Mouse (Mus musculus) forebrain, embryonic 12.5 days (tissue): ENCODE measurements around the gene Fli1. TPM values are rescaled to one million over a fixed set of nuclear protein-coding genes. Genes with fewer than 3 reads are reported as not detected.

ENCODE experiments used
- ATAC-seq: fragments of 200-750 bp; cut with Nextera tagmentation; 2 replicates; pipeline ENCODE4 v1.8.0; 2017; ENCODE audit warnings: moderate TSS enrichment; ENCODE audit not compliant: low FRiP score
- H3K27ac ChIP-seq: fragments of 300-500 bp; sonication (generic); 2 replicates; pipeline ENCODE4 v1.5.1; 2016; ENCODE audit warnings: mild to moderate bottlenecking
- H3K27me3 ChIP-seq: fragments of 300-500 bp; sonication (generic); 2 replicates; pipeline ENCODE4 v1.6.1; 2016; ENCODE audit warnings: mild to moderate bottlenecking
- H3K36me3 ChIP-seq: fragments of 300-500 bp; sonication (generic); replicated peaks from 2 replicates; pipeline ENCODE4 v1.6.1; 2016; ENCODE audit warnings: mild to moderate bottlenecking
- H3K4me1 ChIP-seq: fragments of 300-500 bp; sonication (generic); 2 replicates; pipeline ENCODE4 v1.6.1; 2016
- H3K4me2 ChIP-seq: fragments of 300-500 bp; sonication (generic); 2 replicates; pipeline ENCODE4 v1.6.1; 2016; ENCODE audit warnings: mild to moderate bottlenecking, moderate library complexity
- H3K4me3 ChIP-seq: fragments of 300-500 bp; sonication (generic); replicated peaks from 2 replicates; pipeline ENCODE4 v1.5.1; 2016; ENCODE audit warnings: mild to moderate bottlenecking
- H3K9ac ChIP-seq: fragments of 300-500 bp; sonication (generic); 2 replicates; pipeline ENCODE4 v1.6.1; 2016; ENCODE audit warnings: mild to moderate bottlenecking
- H3K9me3 ChIP-seq: fragments of 300-500 bp; sonication (generic); 2 replicates; pipeline ENCODE4 v1.6.1; 2016
- WGBS: fragments of 180-500 bp; shearing (Covaris S2); methylation state at CpG from one replicate; pipeline ENCODE4 v1.1.7; 2016; 5-methylcytosine and 5-hydroxymethylcytosine counted together
- polyA plus RNA-seq: library from polyadenylated mRNA; unstranded; fragments of >200 nt; fragmentation: Nextera tagmentation; extraction: Ambion mirVana; gene quantifications from 2 replicates; pipeline ENCODE4 v1.2.1, GENCODE M21; 2016

Gene Fli1
- polyA plus RNA-seq, 1 experiment from 2014 or later: 9.4 TPM

GRCm38 (mm10) chr9:32516691-32517090 is 26.0 kb downstream of the Fli1 start:
- Histone ChIP-seq H3K4me1 (peaks cover 6% of the 10 kb centered on the region), H3K27ac (no peak overlapping the region), H3K4me2 (no peak overlapping the region), H3K4me3 (no peak overlapping the region), H3K9me3 (no peaks in the 10 kb centered on the region), H3K9ac (no peak overlapping the region), H3K27me3 (no peaks in the 10 kb centered on the region), H3K36me3 (no peaks in the 10 kb centered on the region)
- 77% methylated on average over 9 of the region's 9 CpGs for WGBS
- no peak for ATAC-seq

- H3K9ac ChIP-seq: no peak overlapping the region
- no peaks in the 10 kb centered on the region for H3K27me3 ChIP-seq
- H3K4me1 ChIP-seq: peaks cover 6% of the 10 kb centered on the region
- no peaks in the 10 kb centered on the region for H3K36me3 ChIP-seq
- no peak overlapping the region for H3K27ac ChIP-seq
- ATAC-seq: no peak
- WGBS: 80% methylated on average over 10 of the region's 10 CpGs
- H3K9me3 ChIP-seq: no peaks in the 10 kb centered on the region
- no peak overlapping the region for H3K4me2 ChIP-seq
- H3K4me3 ChIP-seq: no peak overlapping the region
Measured at GRCm38 (mm10) chr9:32515894-32516686, 26.6 kb downstream of the Fli1 start.

GRCm38 (mm10) chr9:32514406-32515058 is 28.1 kb downstream of the Fli1 start:
- no peaks in the 10 kb centered on the region for H3K36me3 ChIP-seq
- H3K4me2 ChIP-seq: no peak overlapping the region
- WGBS: 53% methylated on average over 6 of the region's 6 CpGs
- no peak overlapping the region for H3K9ac ChIP-seq
- no peaks in the 10 kb centered on the region for H3K27me3 ChIP-seq
- H3K9me3 ChIP-seq: no peaks in the 10 kb centered on the region
- H3K4me1 ChIP-seq: peaks cover 6% of the 10 kb centered on the region
- H3K4me3 ChIP-seq: no peak overlapping the region
- H3K27ac ChIP-seq: no peak overlapping the region
- ATAC-seq: no peak

GRCm38 (mm10) chr9:32513471-32513870 is 29.2 kb downstream of the Fli1 start:
- 72% methylated on average over 2 of the region's 2 CpGs for WGBS
- H3K9ac ChIP-seq: no peak overlapping the region
- no peak for ATAC-seq

GRCm38 (mm10) chr9:32510454-32511263 is 32.0 kb downstream of the Fli1 start:
- no peak for ATAC-seq
- no peak overlapping the region for H3K4me2 ChIP-seq
- H3K27ac ChIP-seq: no peak overlapping the region
- no peaks in the 10 kb centered on the region for H3K9me3 ChIP-seq
- no peak overlapping the region for H3K4me3 ChIP-seq
- WGBS: 83% methylated on average over 7 of the region's 7 CpGs
- no peaks in the 10 kb centered on the region for H3K27me3 ChIP-seq
- peaks cover 6% of the 10 kb centered on the region for H3K4me1 ChIP-seq
- no peak overlapping the region for H3K9ac ChIP-seq
- no peaks in the 10 kb centered on the region for H3K36me3 ChIP-seq

More at GRCm38 (mm10) chr9:32513471-32513870, 29.2 kb downstream of the Fli1 start:
- no peak overlapping the region for H3K27ac ChIP-seq
- no peaks in the 10 kb centered on the region for H3K27me3 ChIP-seq
- no peaks in the 10 kb centered on the region for H3K9me3 ChIP-seq
- H3K4me2 ChIP-seq: no peak overlapping the region
- H3K4me3 ChIP-seq: no peak overlapping the region
- peaks cover 6% of the 10 kb centered on the region for H3K4me1 ChIP-seq
- H3K36me3 ChIP-seq: no peaks in the 10 kb centered on the region

- ATAC-seq: no peak
- Histone ChIP-seq H3K27ac (no peak overlapping the region), H3K4me3 (no peak overlapping the region), H3K36me3 (no peaks in the 10 kb centered on the region), H3K9ac (no peak overlapping the region), H3K4me1 (peaks cover 6% of the 10 kb centered on the region), H3K9me3 (no peaks in the 10 kb centered on the region), H3K4me2 (no peak overlapping the region), H3K27me3 (no peaks in the 10 kb centered on the region)
- 68% methylated on average over 7 of the region's 7 CpGs for WGBS
Measured at GRCm38 (mm10) chr9:32509706-32510156, 32.9 kb downstream of the Fli1 start.

GRCm38 (mm10) chr9:32508648-32509047 is 34.0 kb downstream of the Fli1 start:
- H3K27me3 ChIP-seq: no peaks in the 10 kb centered on the region
- no peak overlapping the region for H3K4me2 ChIP-seq
- 81% methylated on average over 2 of the region's 2 CpGs for WGBS

GRCm38 (mm10) chr9:32508118-32508517 is 34.5 kb downstream of the Fli1 start:
- H3K9ac ChIP-seq: no peak overlapping the region
- no peaks in the 10 kb centered on the region for H3K27me3 ChIP-seq
- H3K4me3 ChIP-seq: no peak overlapping the region
- ATAC-seq: no peak
- H3K4me2 ChIP-seq: no peak overlapping the region
- H3K4me1 ChIP-seq: no peaks in the 10 kb centered on the region
- H3K27ac ChIP-seq: no peak overlapping the region
- H3K36me3 ChIP-seq: no peaks in the 10 kb centered on the region
- H3K9me3 ChIP-seq: no peaks in the 10 kb centered on the region
- 75% methylated on average over 8 of the region's 8 CpGs for WGBS

More at GRCm38 (mm10) chr9:32508648-32509047, 34.0 kb downstream of the Fli1 start:
- H3K36me3 ChIP-seq: no peaks in the 10 kb centered on the region
- H3K9me3 ChIP-seq: no peaks in the 10 kb centered on the region
- no peaks in the 10 kb centered on the region for H3K4me1 ChIP-seq
- no peak overlapping the region for H3K9ac ChIP-seq
- H3K27ac ChIP-seq: no peak overlapping the region
- H3K4me3 ChIP-seq: no peak overlapping the region
- ATAC-seq: no peak

- H3K27ac ChIP-seq: no peak overlapping the region
- no peak overlapping the region for H3K4me2 ChIP-seq
- no peak overlapping the region for H3K9ac ChIP-seq
- no peaks in the 10 kb centered on the region for H3K9me3 ChIP-seq
- no peak for ATAC-seq
- 70% methylated on average over 15 of the region's 15 CpGs for WGBS
- no peak overlapping the region for H3K4me3 ChIP-seq
- H3K4me1 ChIP-seq: no peaks in the 10 kb centered on the region
- no peaks in the 10 kb centered on the region for H3K36me3 ChIP-seq
- H3K27me3 ChIP-seq: no peaks in the 10 kb centered on the region
Measured at GRCm38 (mm10) chr9:32506866-32507861, 35.5 kb downstream of the Fli1 start.

GRCm38 (mm10) chr9:32506161-32506560 is 36.5 kb downstream of the Fli1 start:
- H3K4me1 ChIP-seq: no peaks in the 10 kb centered on the region
- H3K36me3 ChIP-seq: no peaks in the 10 kb centered on the region
- ATAC-seq: no peak
- no peak overlapping the region for H3K9ac ChIP-seq
- no peak overlapping the region for H3K4me2 ChIP-seq
- no peaks in the 10 kb centered on the region for H3K9me3 ChIP-seq
- WGBS: 50% methylated on average over 8 of the region's 8 CpGs
- H3K4me3 ChIP-seq: no peak overlapping the region
- H3K27me3 ChIP-seq: no peaks in the 10 kb centered on the region
- H3K27ac ChIP-seq: no peak overlapping the region

- Histone ChIP-seq H3K36me3 (no peaks in the 10 kb centered on the region), H3K9me3 (no peaks in the 10 kb centered on the region), H3K27me3 (no peaks in the 10 kb centered on the region), H3K4me3 (no peak overlapping the region), H3K9ac (no peak overlapping the region), H3K27ac (no peak overlapping the region), H3K4me2 (no peak overlapping the region), H3K4me1 (no peaks in the 10 kb centered on the region)
- ATAC-seq: no peak
- 81% methylated on average over 7 of the region's 7 CpGs for WGBS
Measured at GRCm38 (mm10) chr9:32505460-32506075, 37.1 kb downstream of the Fli1 start.
